Mouse (Mus musculus): Measurements from ENCODE around the gene Irak2. TPM values are rescaled to one million over a fixed set of nuclear protein-coding genes. Genes with fewer than 3 reads are reported as not detected.

Gene Irak2
- total RNA-seq, 4 experiments from 2014 or later = 20.9 to 28.8 (median 24.0) TPM

GRCm38 (mm10) chr6:113639201-113639600 lies 934 bp downstream of the Irak2 start:
- DNase-seq (ENCODE audit: low spot score in 2 of 2) = no peak

- DNase-seq (ENCODE audit: low spot score in 2 of 2) = no peak
These were observed 4.3 kb downstream of the Irak2 start for GRCm38 (mm10) chr6:113642605-113643004.

- DNase-seq (ENCODE audit: low spot score in 2 of 2) = no peak
These were observed 4.8 kb downstream of the Irak2 start for GRCm38 (mm10) chr6:113643021-113643420.

GRCm38 (mm10) chr6:113643967-113644366 lies 5.7 kb downstream of the Irak2 start:
- no peak for DNase-seq (ENCODE audit: low spot score in 2 of 2)

- DNase-seq (ENCODE audit: low spot score in 2 of 2) = peak in 1 of 2 experiments; percentile 33
These were observed 6.5 kb downstream of the Irak2 start for GRCm38 (mm10) chr6:113644808-113645207.

- DNase-seq (ENCODE audit: low spot score in 2 of 2) = no peak
These were observed 11.3 kb downstream of the Irak2 start for GRCm38 (mm10) chr6:113649346-113650196.

GRCm38 (mm10) chr6:113650197-113650640 lies 12.0 kb downstream of the Irak2 start:
- DNase-seq (ENCODE audit: low spot score in 2 of 2) = no peak

- no peak for DNase-seq (ENCODE audit: low spot score in 2 of 2)
These were observed 13.4 kb downstream of the Irak2 start for GRCm38 (mm10) chr6:113651626-113652025.

GRCm38 (mm10) chr6:113653551-113653950 lies 15.3 kb downstream of the Irak2 start:
- DNase-seq (ENCODE audit: low spot score in 2 of 2) = no peak

- no peak for DNase-seq (ENCODE audit: low spot score in 2 of 2)
These were observed 15.8 kb downstream of the Irak2 start for GRCm38 (mm10) chr6:113654102-113654501.

- no peak for DNase-seq (ENCODE audit: low spot score in 2 of 2)
These were observed 16.6 kb downstream of the Irak2 start for GRCm38 (mm10) chr6:113654753-113655397.

- DNase-seq (ENCODE audit: low spot score in 2 of 2) = no peak
These were observed 17.2 kb downstream of the Irak2 start for GRCm38 (mm10) chr6:113655475-113655874.

- no peak for DNase-seq (ENCODE audit: low spot score in 2 of 2)
These were observed 18.6 kb downstream of the Irak2 start for GRCm38 (mm10) chr6:113656847-113657246.

- no peak for DNase-seq (ENCODE audit: low spot score in 2 of 2)
These were observed 20.0 kb downstream of the Irak2 start for GRCm38 (mm10) chr6:113658226-113658625.

- no peak for DNase-seq (ENCODE audit: low spot score in 2 of 2)
These were observed 21.6 kb downstream of the Irak2 start for GRCm38 (mm10) chr6:113659648-113660491.

- DNase-seq (ENCODE audit: low spot score in 2 of 2) = no peak
These were observed 22.5 kb downstream of the Irak2 start for GRCm38 (mm10) chr6:113660492-113661352.

- DNase-seq (ENCODE audit: low spot score in 2 of 2) = peak in 1 of 2 experiments; percentile 27
These were observed 23.3 kb downstream of the Irak2 start for GRCm38 (mm10) chr6:113661353-113662241.

GRCm38 (mm10) chr6:113662964-113663700 lies 24.9 kb downstream of the Irak2 start:
- no peak for DNase-seq (ENCODE audit: low spot score in 2 of 2)

GRCm38 (mm10) chr6:113664305-113664704 lies 26.0 kb downstream of the Irak2 start:
- DNase-seq (ENCODE audit: low spot score in 2 of 2) = no peak
